Mouse (Mus musculus) forelimb bud, embryonic 11.5 days (tissue): ENCODE results near the gene Vsnl1.

ENCODE experiments used
- DNase-seq: peaks from one replicate; pipeline ENCODE4 v3.0.0-alpha.2; 2012; ENCODE audit warnings: low read depth, low spot score

Vsnl1 gene

GRCm38 (mm10) chr12:11384754-11385153 lies 51.7 kb downstream of the Vsnl1 start:
- DNase-seq: no peak

DNA sequence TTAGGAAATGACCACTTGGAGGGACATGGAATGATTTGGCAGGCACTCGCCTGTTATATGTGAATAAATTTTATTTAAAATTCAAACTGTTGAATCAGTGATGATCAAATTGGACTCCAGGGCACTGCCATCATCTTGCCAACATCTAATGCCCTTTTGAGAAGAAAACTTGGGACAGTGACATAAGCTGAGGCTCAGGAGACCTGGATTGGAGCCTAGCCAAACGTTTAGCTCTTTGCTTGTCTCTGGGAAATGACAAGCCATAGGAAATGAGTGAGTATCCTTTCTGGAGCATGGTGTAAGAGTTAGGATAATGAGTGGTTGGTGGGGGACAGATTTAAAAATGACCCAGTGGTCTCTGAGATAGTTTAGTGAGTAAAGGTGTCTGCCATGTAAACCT lies 57.0 kb downstream of the Vsnl1 start:
- no peak for DNase-seq

DNA sequence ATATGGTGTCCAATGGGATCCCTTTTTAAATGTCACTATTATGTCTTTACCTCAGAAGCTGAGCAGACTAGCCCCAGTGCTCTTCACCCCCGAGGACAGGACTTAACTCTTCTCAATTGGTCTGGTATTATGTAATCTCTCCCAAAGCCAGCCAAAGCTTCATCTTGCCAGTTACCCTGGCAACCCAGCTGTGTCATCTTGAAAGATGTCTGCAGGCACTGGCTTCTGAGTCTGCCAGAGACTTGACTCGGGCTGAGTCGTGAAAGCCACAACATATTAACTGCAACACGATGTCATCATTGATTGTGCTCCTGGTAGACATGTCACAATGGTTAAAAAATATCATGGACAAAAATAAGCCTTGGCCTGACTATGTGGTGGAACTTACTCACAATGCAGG lies 66.4 kb downstream of the Vsnl1 start:
- DNase-seq: no peak

DNA sequence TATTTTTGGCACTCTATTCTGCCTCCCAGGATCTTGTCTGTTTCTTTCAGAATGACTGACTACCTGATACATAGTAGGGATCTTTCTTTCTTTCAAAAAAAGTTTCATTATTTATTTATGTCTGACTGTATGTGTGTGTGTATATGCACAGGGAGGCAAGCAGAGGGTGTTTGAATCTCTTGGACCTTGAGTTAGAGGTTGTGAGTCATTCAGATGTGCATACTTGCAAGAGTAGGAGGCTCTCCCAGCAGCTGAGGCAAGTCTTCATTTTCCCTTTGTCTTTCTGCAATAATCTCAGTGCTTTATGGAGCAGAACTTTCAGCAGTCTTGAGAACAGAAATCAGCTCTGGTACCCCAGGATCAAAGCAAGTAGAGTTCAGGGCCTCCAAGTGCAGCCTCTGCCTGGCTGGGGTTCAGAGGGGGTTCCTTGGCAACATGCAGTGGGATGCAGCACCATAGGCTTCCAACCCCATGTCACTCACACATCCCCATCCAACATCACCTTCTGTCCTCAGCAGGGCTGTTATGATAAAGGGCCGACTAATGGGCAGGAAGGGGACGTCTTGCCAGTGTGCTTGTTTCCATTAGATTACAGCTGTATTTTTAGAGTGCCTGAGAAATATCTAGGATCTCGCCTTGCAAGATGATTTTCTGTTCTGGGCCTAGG lies 69.2 kb downstream of the Vsnl1 start:
- DNase-seq: no peak

DNA sequence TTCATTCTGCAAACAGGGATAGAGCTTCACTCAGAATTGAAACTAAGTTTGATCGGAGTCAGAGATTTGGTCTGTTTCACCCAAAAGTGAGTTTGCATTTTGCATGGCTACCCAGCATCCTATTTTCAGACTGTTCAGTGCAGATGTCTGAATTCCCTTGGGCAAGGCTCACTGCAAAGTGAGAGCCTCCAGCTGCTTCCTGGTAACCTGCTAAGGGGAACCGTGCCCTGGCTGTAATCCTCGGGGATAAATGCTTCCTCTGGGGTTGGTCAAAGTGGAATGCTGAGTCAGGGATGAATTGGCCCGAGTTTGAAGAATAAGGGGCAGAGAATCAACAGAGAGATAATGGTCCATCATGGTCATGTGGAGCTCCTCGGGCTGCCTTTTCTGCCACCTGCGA lies 71.5 kb downstream of the Vsnl1 start:
- no peak for DNase-seq

- no peak for DNase-seq
These were observed 74.0 kb downstream of the Vsnl1 start for GRCm38 (mm10) chr12:11362435-11362834.

DNA sequence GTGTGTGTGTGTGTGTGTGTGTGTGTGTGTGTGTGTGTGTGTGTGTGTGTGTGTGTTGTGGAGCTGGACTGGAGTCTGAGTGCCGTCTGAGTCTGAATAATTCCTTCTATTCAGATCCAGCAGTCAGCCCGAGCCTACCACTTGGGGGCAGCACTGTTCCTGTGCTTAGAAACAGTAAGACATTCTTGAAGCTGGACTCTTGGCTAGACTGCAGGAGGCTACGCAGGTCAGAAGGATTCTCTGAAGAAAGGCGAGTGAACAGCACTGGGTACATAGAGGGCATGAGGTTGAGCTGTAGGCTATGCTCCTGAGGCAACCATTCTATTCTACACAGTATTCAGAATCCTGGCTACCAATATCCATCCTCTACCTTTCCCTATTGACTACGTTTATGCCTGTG lies 85.5 kb downstream of the Vsnl1 start:
- DNase-seq: peak; percentile 75

GRCm38 (mm10) chr12:11349870-11350269 lies 86.5 kb downstream of the Vsnl1 start:
- no peak for DNase-seq

GRCm38 (mm10) chr12:11348423-11348822 lies 88.0 kb downstream of the Vsnl1 start:
- DNase-seq: no peak

DNA sequence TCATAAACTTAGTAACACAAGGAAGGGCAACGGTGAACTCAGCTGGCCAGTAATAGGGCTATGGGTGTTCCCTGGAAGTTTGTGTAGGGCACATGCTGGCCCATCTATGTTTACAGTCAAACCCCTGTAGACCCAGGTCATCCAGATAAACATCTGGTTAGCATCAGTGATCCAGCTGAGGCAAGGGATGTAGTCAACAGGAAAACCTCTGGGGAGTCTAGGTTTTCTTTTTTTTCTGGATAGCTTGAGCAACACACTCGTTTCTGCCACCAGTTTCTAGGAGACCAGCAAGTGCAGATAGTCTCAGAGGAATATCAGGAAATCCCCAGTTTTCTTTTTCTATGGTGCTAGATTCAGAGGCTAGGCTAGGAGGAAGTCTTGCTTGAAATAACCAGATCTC lies 90.5 kb downstream of the Vsnl1 start:
- no peak for DNase-seq

GRCm38 (mm10) chr12:11342020-11342600 lies 94.3 kb downstream of the Vsnl1 start:
- DNase-seq: no peak

GRCm38 (mm10) chr12:11338251-11338650 lies 98.2 kb downstream of the Vsnl1 start:
- DNase-seq: no peak

DNA sequence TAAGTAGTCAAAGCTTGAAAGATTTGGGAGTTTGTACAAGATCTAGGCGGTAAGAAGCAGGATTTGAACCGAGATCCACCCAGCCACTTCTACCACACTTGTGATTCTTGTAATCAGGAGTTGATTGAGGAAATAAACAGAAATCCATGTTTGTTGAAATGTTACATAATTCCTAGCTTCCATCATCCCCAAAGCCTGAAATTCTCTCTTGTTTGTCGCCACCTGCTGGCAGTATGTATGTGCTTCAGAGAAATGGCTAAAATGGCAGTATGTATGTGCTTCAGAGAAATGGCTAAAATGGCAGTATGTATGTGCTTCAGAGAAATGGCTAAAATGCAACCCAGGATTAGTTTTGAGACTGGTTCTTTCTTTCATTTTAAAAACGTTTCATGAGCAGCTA lies 99.6 kb downstream of the Vsnl1 start:
- DNase-seq: peak; percentile 67

- DNase-seq: no peak
These were observed 109.9 kb downstream of the Vsnl1 start for GRCm38 (mm10) chr12:11326483-11326882.

DNA sequence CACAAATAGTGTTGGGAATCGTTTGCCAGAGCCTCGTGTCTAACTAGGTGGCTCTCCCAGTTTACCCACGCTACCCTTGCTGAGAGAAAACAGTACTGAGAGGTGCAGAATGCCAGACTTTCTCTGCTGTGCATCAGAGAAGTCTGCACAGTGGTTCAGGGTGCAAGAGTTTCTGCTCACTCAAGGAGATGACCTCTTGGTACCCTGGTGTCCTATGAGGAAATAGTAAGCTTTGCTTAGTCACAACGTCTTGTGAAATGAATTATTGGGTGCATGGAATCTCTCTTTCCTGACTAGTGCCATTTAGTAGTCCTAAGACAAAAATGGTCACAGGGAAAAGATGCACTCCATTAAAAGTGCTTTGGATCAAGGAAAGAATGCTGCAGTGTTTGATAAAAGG lies 111.9 kb downstream of the Vsnl1 start:
- DNase-seq: no peak

DNA sequence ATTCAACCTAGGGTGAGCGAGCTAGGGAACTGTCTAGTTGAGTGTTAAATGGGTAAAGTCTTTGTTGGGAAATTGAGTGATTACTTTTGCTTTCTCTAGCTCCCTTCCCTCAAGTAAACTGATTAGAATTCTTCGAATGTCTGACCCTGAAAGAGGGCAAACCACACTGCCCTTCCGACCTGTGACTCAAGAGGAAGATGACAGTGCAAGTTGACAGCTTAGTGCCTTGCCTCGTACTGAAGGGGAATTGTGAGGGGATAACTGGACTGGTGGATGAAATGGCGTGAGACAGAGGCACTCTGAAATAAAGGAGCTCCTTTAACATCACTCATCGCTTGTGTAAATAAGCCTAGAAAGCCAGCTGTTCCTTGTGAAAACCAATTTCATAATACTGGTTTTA lies 118.7 kb downstream of the Vsnl1 start:
- DNase-seq: no peak

DNA sequence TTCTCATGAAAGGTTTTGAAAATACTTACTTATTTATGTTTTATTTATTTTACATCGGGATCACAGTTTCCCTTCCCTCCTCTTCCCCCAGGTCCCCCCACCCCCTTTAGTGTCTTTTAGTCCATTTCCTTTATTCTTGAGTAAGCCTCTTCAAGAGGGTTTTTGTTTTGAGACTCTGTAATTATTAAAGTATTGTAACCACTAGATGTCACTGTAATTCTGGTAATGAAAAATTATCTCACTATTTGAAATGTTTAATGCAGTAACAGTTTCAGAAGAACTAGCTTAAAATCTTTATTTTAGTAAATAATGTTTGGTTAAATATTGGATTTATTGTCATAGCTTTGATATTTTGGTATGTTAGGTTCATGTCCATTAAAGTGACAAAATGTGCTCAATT lies 122.6 kb downstream of the Vsnl1 start:
- DNase-seq: no peak

DNA sequence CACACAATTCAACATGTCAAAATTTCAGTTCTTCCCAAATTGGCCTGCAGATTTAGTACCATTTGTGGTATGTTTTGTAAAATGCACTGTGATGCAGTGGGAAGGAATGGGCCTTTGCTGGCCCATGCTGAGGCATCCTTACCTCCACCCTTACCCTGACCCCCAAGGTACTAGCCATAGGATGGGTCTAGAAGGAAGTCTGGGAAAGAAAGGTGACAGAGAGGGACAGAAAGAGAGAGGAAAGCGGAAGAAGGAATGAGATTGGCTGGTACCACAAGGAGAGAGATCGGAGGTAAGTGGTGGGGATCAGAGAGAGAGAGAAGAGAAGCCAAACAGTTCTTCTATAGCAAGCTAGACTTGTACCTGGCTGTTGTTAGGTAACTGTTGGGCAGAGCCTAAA lies 125.3 kb downstream of the Vsnl1 start:
- DNase-seq: no peak

DNA sequence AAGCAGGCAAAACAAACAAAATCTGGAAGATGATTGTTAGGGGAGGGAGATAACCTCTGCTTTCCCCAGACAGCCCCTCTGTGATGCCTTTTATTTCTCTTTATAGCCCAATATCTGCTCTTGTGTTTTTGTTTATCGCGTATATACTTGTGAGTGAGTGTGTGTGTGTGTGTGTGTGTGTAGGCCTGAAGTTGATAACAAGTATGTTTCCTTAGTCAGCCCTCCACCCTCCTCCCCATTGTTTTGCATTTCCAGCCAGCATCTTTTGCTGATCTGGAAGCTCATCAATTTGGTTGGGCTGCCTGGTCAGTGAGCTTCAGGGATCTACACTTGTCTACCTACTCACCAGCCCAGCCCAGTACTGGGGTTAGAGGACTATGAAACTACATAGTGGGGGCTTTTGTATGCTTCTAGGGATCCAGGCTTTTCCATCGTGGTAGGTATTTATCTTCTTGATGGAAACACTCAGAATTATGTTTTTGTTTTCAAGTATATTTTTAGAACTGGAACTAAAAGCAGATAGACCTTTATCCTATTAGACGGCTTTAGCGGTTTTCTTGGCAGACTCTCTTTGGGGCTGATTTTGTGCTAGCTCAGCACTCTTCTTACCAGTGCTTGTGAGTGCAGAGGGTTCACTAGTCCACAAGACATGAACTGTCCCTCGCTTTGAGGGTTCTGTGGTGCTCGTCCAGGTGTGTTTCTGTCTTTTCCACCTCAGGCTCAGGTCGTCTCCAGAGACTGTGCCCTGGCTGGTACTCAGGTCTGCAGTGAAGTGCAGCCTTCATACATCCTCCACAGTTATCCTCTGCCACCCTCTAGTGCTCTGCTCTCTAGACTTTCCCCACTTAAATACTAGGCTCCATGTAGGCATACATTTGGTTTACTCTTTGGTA lies 129.4 kb downstream of the Vsnl1 start:
- DNase-seq: no peak

GRCm38 (mm10) chr12:11300858-11301257 lies 135.6 kb downstream of the Vsnl1 start:
- DNase-seq: no peak

- no peak for DNase-seq
These were observed 150.0 kb downstream of the Vsnl1 start for GRCm38 (mm10) chr12:11286382-11286781.

GRCm38 (mm10) chr12:11281584-11281983 lies 154.8 kb downstream of the Vsnl1 start:
- DNase-seq: no peak

GRCm38 (mm10) chr12:11279886-11280285 lies 156.5 kb downstream of the Vsnl1 start:
- no peak for DNase-seq
